Mouse (Mus musculus) kidney, postnatal 14 days (tissue): ENCODE results near the gene Galnt10.

Experiments used
- DNase-seq: peaks from one replicate; pipeline ENCODE4 v3.0.0; 2022; ENCODE audit warnings: mixed read lengths

Gene Galnt10

GRCm38 (mm10) chr11:57829871-57830775, 184.9 kb downstream of the Galnt10 start:
- DNase-seq, result no peak

DNA sequence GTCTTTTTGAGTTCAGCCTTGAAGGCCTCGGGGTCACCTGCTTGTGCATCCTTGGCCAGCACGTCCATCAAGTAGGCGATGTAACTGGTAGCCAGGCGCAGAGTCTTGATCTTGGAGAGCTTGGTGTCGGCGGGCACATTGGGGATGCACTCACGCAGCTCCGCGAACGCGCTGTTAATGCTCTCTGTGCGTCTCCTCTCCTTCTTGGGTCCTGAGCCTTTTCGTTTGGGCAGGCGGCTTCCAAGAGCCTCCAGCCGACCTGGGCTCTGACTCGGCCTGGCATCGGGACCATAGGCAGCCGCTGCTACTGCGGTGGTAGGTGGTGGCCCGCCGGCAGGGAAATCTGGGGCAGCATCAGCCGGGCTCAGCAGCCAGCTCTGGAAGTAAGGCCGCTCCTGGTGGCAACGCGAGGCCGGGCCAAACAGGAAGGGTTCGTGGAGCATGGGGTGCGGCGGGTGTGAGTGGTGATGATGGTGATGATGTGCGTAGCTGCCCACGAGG, 186.1 kb downstream of the Galnt10 start:
- no peak for DNase-seq

- no peak for DNase-seq
Observed at GRCm38 (mm10) chr11:57831861-57832260, 186.6 kb downstream of the Galnt10 start.

GRCm38 (mm10) chr11:57832552-57833201, 187.4 kb downstream of the Galnt10 start, which contains the start of gene Hand1:
Gene Hand1, minus strand, starts transcription at chr11:57832818.
- no peak for DNase-seq

DNA sequence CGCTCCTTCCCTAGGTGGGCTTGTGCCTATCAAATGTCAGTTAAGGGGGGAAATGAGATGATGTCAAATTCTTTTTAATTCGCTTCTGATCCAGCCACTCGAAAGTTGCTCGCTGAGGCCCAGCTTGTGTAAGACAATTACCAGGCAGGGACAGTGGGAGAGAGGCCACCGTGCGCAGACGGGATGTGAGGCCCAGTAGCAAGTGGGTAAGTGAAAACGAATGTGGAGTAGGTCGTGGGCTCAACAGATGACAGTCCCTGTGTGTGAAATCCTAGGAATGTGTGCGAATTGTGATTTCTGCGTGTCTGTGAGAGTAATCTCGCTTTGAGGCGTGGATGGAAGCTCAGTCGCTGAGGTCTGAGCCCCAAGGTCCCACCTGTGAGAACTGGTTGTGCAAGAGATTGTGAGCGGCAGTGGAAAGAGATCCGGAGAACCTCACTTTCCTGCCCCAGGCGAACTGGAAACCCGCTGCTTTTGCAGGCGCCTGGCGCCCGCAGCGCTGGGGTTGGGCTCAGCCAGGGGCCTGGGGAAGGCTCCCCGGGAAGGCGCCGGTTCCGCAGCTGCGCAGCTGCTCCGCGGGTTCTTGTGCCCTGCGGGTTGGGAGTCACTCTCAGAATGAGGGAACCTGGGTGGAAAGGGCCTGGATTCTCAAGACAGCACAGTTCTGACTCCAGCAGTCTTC, 188.2 kb downstream of the Galnt10 start:
- DNase-seq, result no peak

- no peak for DNase-seq
Observed at GRCm38 (mm10) chr11:57834031-57834430, 188.8 kb downstream of the Galnt10 start.

DNA sequence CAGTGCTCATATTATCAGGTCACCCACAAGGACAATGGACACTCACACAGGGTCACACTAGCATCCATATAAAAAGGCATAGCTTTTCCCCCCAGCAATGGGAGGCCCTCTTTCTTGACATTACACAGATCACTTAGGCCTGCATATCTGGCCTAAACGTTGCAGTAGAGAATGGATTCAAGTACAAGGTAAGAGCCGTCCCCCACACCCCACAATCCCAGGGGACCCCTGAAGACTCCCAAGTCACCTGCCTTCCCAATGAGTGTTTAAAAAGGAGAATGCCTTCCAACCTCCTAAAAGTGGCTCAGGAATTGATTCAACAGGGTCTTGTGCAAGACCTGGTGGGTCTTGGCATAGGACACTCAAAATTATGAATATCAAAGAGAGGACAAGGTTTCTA, 190.1 kb downstream of the Galnt10 start:
- DNase-seq, result no peak

- no peak for DNase-seq
Observed at GRCm38 (mm10) chr11:57835931-57836330, 190.7 kb downstream of the Galnt10 start.

DNA sequence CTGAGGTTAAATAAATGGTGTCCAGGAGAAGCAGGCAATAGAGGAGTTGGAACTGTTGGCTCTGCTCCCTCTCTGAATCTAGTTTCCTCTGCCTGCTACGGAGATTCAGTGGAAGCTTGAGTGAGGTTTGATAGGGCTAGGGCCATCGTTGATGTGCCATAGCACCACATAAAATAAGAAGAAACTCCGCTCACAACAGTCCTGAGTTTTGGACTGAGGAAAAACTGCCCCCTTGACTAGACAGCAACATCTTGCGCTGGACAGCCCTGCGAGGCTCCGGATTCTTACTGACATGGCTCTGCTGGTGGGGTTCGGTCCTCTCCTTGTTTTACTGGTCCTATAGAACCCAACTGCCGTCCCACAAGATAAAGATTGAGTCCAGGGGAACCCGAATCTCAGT, 191.2 kb downstream of the Galnt10 start:
- DNase-seq, result no peak
